Mouse (Mus musculus) cerebellum, adult 18-20 months (tissue): ENCODE measurements around the gene Cirbp.
A peak's percentile ranks its signal among the peaks of the same experiment; 100 is the strongest.
"Not testable (repeated sequence)": the region's sequence is repeated elsewhere in the genome, so short reads cannot be mapped to it uniquely, and the experiment has no call there.

Experiments used
- DNase-seq, 2 experiments: peaks; one replicate each; pipeline ENCODE4 v3.0.0; 2021

The Cirbp gene

GRCm38 (mm10) chr10:80179068-80180051 is 13.6 kb downstream of the Cirbp start, which contains the start of gene Efna2:
Gene Efna2, plus strand, starts transcription at chr10:80179482.
- DNase-seq: peak; percentile 68 to 81

- no peak for DNase-seq
Measured at GRCm38 (mm10) chr10:80180288-80180687, 14.5 kb downstream of the Cirbp start.

GRCm38 (mm10) chr10:80180823-80181222 is 15.0 kb downstream of the Cirbp start:
- DNase-seq: no peak

- no peak for DNase-seq
Measured at GRCm38 (mm10) chr10:80182547-80182946, 16.8 kb downstream of the Cirbp start.

- DNase-seq: no peak
Measured at GRCm38 (mm10) chr10:80186649-80187048, 20.9 kb downstream of the Cirbp start.

- no peak for DNase-seq
Measured at GRCm38 (mm10) chr10:80187739-80188138, 22.0 kb downstream of the Cirbp start.

- DNase-seq: no peak
Measured at GRCm38 (mm10) chr10:80188453-80189024, 22.8 kb downstream of the Cirbp start.

GRCm38 (mm10) chr10:80189999-80190398 is 24.2 kb downstream of the Cirbp start:
- no peak for DNase-seq

- DNase-seq: peak in 1 of 2 experiments; percentile 53
Measured at GRCm38 (mm10) chr10:80190491-80191051, 24.8 kb downstream of the Cirbp start.

GRCm38 (mm10) chr10:80193976-80194375 is 28.2 kb downstream of the Cirbp start:
- DNase-seq: no peak

GRCm38 (mm10) chr10:80194441-80194840 is 28.7 kb downstream of the Cirbp start:
- DNase-seq: no peak

GRCm38 (mm10) chr10:80196167-80196566 is 30.4 kb downstream of the Cirbp start:
- no peak for DNase-seq

- no peak for DNase-seq
Measured at GRCm38 (mm10) chr10:80196778-80197581, 31.2 kb downstream of the Cirbp start.

- peak; percentile 88 to 90 for DNase-seq
Measured at GRCm38 (mm10) chr10:80199440-80200008, 33.7 kb downstream of the Cirbp start.

GRCm38 (mm10) chr10:80200485-80200884 is 34.7 kb downstream of the Cirbp start:
- DNase-seq: no peak

GRCm38 (mm10) chr10:80204055-80204454 is 38.3 kb downstream of the Cirbp start:
- no peak for DNase-seq

GRCm38 (mm10) chr10:80207201-80207600 is 41.4 kb downstream of the Cirbp start:
- no peak for DNase-seq

- DNase-seq: no peak
Measured at GRCm38 (mm10) chr10:80207676-80208075, 41.9 kb downstream of the Cirbp start.

- no peak for DNase-seq
Measured at GRCm38 (mm10) chr10:80208248-80208647, 42.5 kb downstream of the Cirbp start.

GRCm38 (mm10) chr10:80208841-80209371 is 43.1 kb downstream of the Cirbp start:
- no peak for DNase-seq

GRCm38 (mm10) chr10:80211547-80212103 is 45.8 kb downstream of the Cirbp start:
- not testable (repeated sequence) for DNase-seq
